Mouse (Mus musculus): ENCODE data around the gene Cib4. TPM values are rescaled to one million over a fixed set of nuclear protein-coding genes. Genes with fewer than 3 reads are reported as not detected.

Gene Cib4
- polyA plus RNA-seq, 1 experiment from 2014 or later, result not detected

DNA sequence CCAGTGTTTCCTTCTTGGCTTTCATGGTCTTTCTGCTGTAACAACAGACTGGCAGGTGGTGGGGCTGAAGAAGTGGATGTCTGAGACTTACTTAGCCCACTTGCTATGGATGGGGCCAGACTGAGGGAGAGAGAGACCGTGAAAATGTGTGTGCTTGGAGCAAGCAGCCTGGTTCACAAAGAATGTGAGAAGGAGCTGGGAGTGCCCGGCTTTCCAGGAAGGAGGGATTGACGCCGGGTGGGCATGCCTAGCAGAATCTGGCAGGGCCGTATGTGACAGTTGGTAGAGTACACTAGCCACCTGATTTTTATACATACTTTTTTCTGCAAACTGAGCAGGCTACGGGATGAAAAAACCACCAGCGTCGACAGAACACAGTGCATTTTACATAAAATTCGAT, 79.3 kb downstream of the Cib4 start:
- Histone ChIP-seq H3K4me1 (replicated peaks) (peaks cover 49% of the 10 kb centered on the region), H3K9ac (peak overlapping the region; percentile 51), H3K27ac (replicated peaks) (no peak overlapping the region), H3K9me3 (no peaks in the 10 kb centered on the region), H3K4me3 (peak overlapping the region; percentile 26), H3K4me2 (peak overlapping the region; percentile 52), H3K27me3 (peaks cover 49% of the 10 kb centered on the region), H3K36me3 (no peaks in the 10 kb centered on the region)
- no peak for ATAC-seq (ENCODE audit: low read depth)
- WGBS, result 36% methylated on average over 9 of the region's 9 CpGs

DNA sequence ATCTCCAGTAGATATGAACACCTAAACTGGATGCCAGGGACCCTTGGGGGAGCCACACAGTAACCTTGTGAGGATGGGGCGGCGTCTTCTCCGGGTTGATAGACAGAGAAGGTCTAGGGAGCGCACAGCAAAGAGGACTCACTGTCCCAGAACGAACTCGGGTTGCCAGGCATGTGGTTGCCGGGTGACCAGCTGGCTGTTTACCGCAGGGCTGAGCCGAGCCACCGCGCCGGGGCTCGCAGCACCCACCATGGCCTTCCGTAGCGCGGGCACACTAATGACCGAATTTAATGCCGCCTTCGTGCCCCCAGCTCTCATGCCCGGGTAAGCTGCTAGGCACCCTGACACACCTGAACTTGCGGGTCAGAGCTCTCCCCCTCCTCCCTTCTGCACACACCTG, 79.8 kb downstream of the Cib4 start, which contains the start of gene 1700001C02Rik:
TSS of gene 1700001C02Rik (plus strand) at position 187 of the 400 bp plus-strand sequence.
- no peak for ATAC-seq (ENCODE audit: low read depth)
- Histone ChIP-seq H3K36me3 (no peaks in the 10 kb centered on the region), H3K4me1 (replicated peaks) (peaks cover 46% of the 10 kb centered on the region), H3K9me3 (no peaks in the 10 kb centered on the region), H3K4me2 (peak within 1 kb of the TSS; percentile 52), H3K4me3 (peak within 1 kb of the TSS; percentile 26), H3K27me3 (peaks cover 54% of the 10 kb centered on the region), H3K27ac (replicated peaks) (no peak within 1 kb of the TSS), H3K9ac (peak within 1 kb of the TSS; percentile 51)
- whole genome bisulfite sequencing, result 15% methylated on average over 21 of the region's 21 CpGs

DNA sequence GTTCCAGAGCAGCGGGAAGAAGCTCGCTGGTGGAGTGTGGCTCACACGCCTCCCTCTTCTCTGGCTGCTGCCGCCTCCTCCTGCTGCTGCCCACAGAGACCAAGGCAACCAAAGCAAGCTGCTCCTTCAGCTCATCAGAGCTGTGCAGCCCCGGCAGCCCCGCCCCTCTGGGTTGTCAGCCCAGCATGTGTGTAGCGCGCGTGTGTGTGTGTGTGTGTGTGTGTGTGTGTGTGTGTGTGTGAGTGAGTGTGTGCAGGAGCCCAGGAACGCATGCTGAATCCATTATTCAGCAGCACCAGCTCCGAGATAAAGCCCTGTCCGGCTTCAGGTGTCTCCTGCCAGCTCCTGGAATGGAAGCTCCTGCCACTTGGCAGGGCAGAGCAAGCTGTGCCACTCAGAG, 83.8 kb downstream of the Cib4 start, which contains the start of gene Otof:
TSS of gene Otof (minus strand) at position 112 of the 400 bp plus-strand sequence.
- ATAC-seq (ENCODE audit: low read depth), result peak; percentile 70
- H3K27me3 ChIP-seq, result peaks cover 55% of the 10 kb centered on the region
- WGBS, result 36% methylated on average over 12 of the region's 12 CpGs
- H3K9me3 ChIP-seq, result no peaks in the 10 kb centered on the region
- H3K36me3 ChIP-seq, result no peaks in the 10 kb centered on the region
- no peak within 1 kb of the TSS; the same call in 1 of the 2 replicates for H3K27ac ChIP-seq (replicated peaks)
- peaks cover 25% of the 10 kb centered on the region for H3K4me1 ChIP-seq (replicated peaks)
- H3K4me3 ChIP-seq, result no peak within 1 kb of the TSS; the same call in 1 of the 2 replicates
- H3K4me2 ChIP-seq, result peak within 1 kb of the TSS; percentile 37
- peak within 1 kb of the TSS; percentile 1; the same call in 1 of the 2 replicates for H3K9ac ChIP-seq

DNA sequence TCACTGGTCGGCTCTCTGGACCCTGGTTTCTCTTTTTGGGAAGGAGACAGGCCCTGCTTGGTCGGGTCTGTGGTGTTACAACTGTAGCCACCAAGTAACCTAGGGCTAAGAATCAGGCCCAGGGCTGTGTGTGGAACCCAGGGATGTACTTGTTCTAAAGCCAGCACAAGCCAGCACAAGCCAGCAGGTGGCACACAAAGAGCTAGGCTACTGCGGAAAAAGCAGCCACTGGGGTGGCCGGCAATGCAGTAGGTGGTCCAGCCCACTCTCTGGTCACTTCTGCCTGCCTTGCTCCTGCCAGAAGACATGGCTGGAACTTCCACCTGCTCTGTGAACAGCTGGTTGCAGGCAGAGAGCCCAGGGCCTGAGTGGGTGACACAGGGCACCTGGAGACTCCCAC, 85.5 kb downstream of the Cib4 start:
- Histone ChIP-seq H3K4me2 (no peak overlapping the region), H3K27ac (replicated peaks) (no peak overlapping the region), H3K9ac (no peak overlapping the region), H3K36me3 (no peaks in the 10 kb centered on the region), H3K4me1 (replicated peaks) (peaks cover 13% of the 10 kb centered on the region), H3K27me3 (peaks cover 38% of the 10 kb centered on the region), H3K9me3 (no peaks in the 10 kb centered on the region), H3K4me3 (no peak overlapping the region)
- 33% methylated on average over 4 of the region's 4 CpGs for WGBS
- no peak for ATAC-seq (ENCODE audit: low read depth)

DNA sequence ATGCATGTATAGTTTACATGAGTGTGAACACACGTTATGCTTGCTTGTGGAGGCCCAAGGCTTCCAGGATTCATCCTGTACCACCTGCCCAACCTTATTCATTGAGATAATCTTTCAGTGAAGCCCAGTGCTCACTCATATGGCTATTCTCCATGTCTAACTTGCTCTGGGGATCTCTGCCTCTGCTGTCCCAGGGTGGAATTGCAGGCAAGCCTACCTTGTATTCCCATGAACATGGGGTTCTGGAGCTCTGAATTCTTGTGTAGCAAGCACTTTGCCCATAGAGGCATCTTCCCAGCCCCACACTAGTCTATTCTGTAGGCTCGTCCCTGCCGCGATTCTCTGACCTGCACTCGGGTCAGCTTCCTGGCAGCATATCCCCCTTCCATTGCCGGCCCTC, 89.6 kb downstream of the Cib4 start:
- Histone ChIP-seq H3K4me1 (replicated peaks) (no peaks in the 10 kb centered on the region), H3K4me2 (no peak overlapping the region), H3K9me3 (no peaks in the 10 kb centered on the region), H3K4me3 (no peak overlapping the region), H3K27me3 (peaks cover 18% of the 10 kb centered on the region), H3K27ac (replicated peaks) (no peak overlapping the region), H3K36me3 (no peaks in the 10 kb centered on the region), H3K9ac (no peak overlapping the region)
- no peak for ATAC-seq (ENCODE audit: low read depth)
- 65% methylated on average over 6 of the region's 6 CpGs for WGBS

DNA sequence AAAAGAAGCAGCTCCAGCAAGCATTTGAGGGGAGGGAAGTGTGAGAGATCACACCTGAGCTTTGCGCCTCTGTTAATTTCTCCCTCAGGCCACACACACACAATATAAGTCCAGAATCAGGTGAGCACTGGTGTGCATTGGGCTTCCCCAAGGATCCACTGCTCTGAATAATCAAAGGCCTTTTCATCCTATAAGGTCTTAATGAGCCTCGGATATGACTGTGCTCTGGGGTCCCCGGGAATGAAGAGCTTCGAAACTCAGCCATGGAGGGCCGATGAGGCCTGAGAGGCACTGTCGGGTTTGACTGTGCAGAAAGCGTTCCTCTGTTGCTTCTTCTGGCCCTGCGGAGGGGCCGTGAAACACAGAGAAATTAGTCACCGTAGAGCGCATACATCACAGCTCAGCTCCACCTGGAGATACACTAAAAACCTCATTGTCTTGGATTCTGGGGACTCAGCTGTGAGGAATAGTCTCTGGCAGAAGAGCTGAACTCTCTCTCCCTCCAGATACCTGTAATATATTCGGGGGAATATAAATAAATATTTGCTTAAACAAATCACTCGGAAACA, 101.2 kb downstream of the Cib4 start:
- no peak overlapping the region for H3K4me3 ChIP-seq
- no peak overlapping the region for H3K4me2 ChIP-seq
- no peak overlapping the region for H3K9ac ChIP-seq
- H3K4me1 ChIP-seq (replicated peaks), result peaks cover 10% of the 10 kb centered on the region; the same call in 1 of the 2 replicates
- no peaks in the 10 kb centered on the region for H3K27me3 ChIP-seq
- peak overlapping the region; percentile 52 for H3K27ac ChIP-seq (replicated peaks)
- no peaks in the 10 kb centered on the region for H3K9me3 ChIP-seq
- 71% methylated on average over 13 of the region's 13 CpGs for WGBS
- H3K36me3 ChIP-seq, result no peaks in the 10 kb centered on the region
- ATAC-seq (ENCODE audit: low read depth), result no peak; the same call in 1 of the 2 replicates

DNA sequence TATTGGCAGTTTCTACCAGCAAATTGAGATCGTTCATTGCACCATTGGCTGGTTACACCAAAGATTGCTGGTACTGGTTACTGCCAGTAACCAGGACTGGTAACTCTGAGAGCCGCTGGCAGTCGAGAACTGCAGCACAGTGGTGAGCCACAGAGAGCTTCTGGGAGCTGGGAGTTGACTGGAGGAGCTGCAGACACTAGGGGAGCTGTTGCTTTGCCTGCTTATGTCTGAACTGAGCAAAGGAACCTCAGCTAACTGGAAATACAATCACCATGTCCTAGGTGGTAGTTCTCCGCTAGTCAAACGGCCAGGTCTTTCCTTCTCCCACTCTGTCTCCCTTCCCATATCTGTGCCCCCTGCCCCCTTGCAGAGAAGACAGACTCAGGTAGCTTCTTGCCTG, 103.4 kb downstream of the Cib4 start:
- Histone ChIP-seq H3K27ac (replicated peaks) (no peak overlapping the region), H3K4me2 (no peak overlapping the region), H3K9me3 (no peaks in the 10 kb centered on the region), H3K4me1 (replicated peaks) (peaks cover 10% of the 10 kb centered on the region; the same call in 1 of the 2 replicates), H3K36me3 (no peaks in the 10 kb centered on the region), H3K9ac (no peak overlapping the region), H3K4me3 (no peak overlapping the region), H3K27me3 (no peaks in the 10 kb centered on the region)
- no peak for ATAC-seq (ENCODE audit: low read depth)
- 72% methylated on average over 5 of the region's 5 CpGs for WGBS

DNA sequence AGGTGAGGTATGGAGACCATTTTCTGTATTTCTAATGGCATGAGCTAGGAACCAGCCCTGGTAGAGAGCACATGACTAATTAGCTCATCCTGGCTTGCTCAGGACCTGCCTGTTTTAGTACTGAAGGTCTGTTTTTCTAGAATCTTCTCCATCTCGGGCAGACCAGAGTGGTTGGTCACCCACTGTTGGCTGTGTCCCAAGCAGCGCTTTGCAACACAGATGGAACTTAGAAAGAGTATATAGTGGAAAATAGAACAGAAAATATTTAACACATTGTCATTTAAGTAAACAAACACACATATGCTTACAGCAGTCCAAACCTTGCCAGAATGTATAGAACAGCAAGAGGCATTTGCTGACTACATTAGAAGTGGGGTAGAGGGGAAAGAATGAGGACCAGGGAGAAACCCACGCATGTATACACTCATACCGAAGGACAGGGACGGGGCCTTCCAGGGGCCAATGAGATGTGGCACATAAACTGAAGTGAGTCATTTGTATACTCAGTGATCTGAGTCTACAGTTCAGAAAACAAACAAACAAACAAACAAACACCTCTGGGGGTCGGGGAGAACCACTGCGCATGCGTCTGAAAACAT, 105.2 kb downstream of the Cib4 start:
- Histone ChIP-seq H3K4me3 (no peak overlapping the region), H3K9ac (no peak overlapping the region), H3K27me3 (no peaks in the 10 kb centered on the region), H3K4me2 (no peak overlapping the region), H3K4me1 (replicated peaks) (peaks cover 10% of the 10 kb centered on the region; the same call in 1 of the 2 replicates), H3K27ac (replicated peaks) (no peak overlapping the region), H3K9me3 (no peaks in the 10 kb centered on the region), H3K36me3 (no peaks in the 10 kb centered on the region)
- ATAC-seq (ENCODE audit: low read depth), result no peak
- 89% methylated on average over 8 of the region's 8 CpGs for WGBS

DNA sequence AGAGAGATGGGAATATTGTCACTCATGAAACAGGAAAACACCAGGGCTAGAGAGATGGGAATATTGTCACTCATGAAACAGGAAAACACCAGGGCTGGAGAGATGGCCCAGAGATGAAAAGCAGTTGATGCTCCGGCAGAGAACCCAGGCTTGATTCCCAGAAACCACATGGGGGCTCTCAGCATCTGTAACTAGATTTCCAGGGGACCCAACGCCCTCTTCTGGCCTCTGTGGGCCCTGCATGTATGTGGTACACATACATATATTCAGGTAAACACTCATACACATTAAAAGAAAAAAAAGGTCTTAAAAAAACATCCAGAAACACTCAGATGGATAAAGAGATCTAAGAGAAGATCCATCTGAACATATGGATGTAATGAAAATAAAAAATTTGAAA, 106.7 kb downstream of the Cib4 start:
- H3K9me3 ChIP-seq, result no peaks in the 10 kb centered on the region
- H3K4me1 ChIP-seq (replicated peaks), result no peaks in the 10 kb centered on the region
- H3K36me3 ChIP-seq, result no peaks in the 10 kb centered on the region
- H3K4me2 ChIP-seq, result no peak overlapping the region
- no peak overlapping the region for H3K9ac ChIP-seq
- no peak for ATAC-seq (ENCODE audit: low read depth)
- H3K27ac ChIP-seq (replicated peaks), result no peak overlapping the region
- H3K4me3 ChIP-seq, result no peak overlapping the region
- 49% methylated on average over 2 of the region's 2 CpGs for WGBS
- no peaks in the 10 kb centered on the region for H3K27me3 ChIP-seq

Other genes starting within 250 kb of the Cib4 start
- 0.88 and 0.92 TPM in 2 replicates for gene Otof, start 83.9 kb downstream of the Cib4 start, polyA plus RNA-seq (2015; fragmentation: Nextera tagmentation; extraction: Ambion mirVana)
- not detected in 2 replicates for gene 1700001C02Rik, start 79.8 kb downstream of the Cib4 start, polyA plus RNA-seq (2015; fragmentation: Nextera tagmentation; extraction: Ambion mirVana)
- 5.0 and 6.1 TPM in 2 replicates for gene Kcnk3, start 42.3 kb upstream of the Cib4 start, polyA plus RNA-seq (2015; fragmentation: Nextera tagmentation; extraction: Ambion mirVana)
- gene Slc35f6, start 102.1 kb upstream of the Cib4 start, polyA plus RNA-seq (2015; fragmentation: Nextera tagmentation; extraction: Ambion mirVana), result 26.5 and 28.0 TPM in 2 replicates
- 60.2 and 69.1 TPM in 2 replicates for gene Cenpa, start 120.9 kb upstream of the Cib4 start, polyA plus RNA-seq (2015; fragmentation: Nextera tagmentation; extraction: Ambion mirVana)
- 176 and 184 TPM in 2 replicates for gene Dpysl5, start 165.7 kb upstream of the Cib4 start, polyA plus RNA-seq (2015; fragmentation: Nextera tagmentation; extraction: Ambion mirVana)